Mouse (Mus musculus) testis, adult 2 months (tissue): ENCODE data around the gene Kcnip1. TPM values are rescaled to one million over a fixed set of nuclear protein-coding genes. Genes with fewer than 3 reads are reported as not detected.

ENCODE experiments used
- H3K27ac ChIP-seq: fragments of 200-500 bp; 2 replicates; pipeline ENCODE4 v1.5.1; 2012; ENCODE audit warnings: low read depth, low read length; ENCODE audit not compliant: control insufficient read depth, insufficient read depth
- H3K27me3 ChIP-seq: fragments of 200-500 bp; 2 replicates; pipeline ENCODE4 v1.6.1; 2012; ENCODE audit warnings: mild to moderate bottlenecking, low read length, moderate library complexity; ENCODE audit not compliant: control insufficient read depth, insufficient read depth
- H3K36me3 ChIP-seq: fragments of 200-500 bp; 2 replicates; pipeline ENCODE4 v1.6.1; 2012; ENCODE audit warnings: mild to moderate bottlenecking, low read length; ENCODE audit not compliant: control insufficient read depth, insufficient read depth
- H3K4me1 ChIP-seq: fragments of 200-500 bp; 2 replicates; pipeline ENCODE4 v1.6.1; 2012; ENCODE audit warnings: low read length; ENCODE audit not compliant: control insufficient read depth, insufficient read depth
- H3K4me3 ChIP-seq: fragments of 200-500 bp; 2 replicates; pipeline ENCODE4 v1.5.1; 2012; ENCODE audit warnings: low read depth, mild to moderate bottlenecking, low read length, moderate library complexity, mixed read lengths; ENCODE audit not compliant: control insufficient read depth
- CTCF ChIP-seq: fragments of 200-500 bp; IDR thresholded peaks from 2 replicates; pipeline ENCODE4 v1.5.1; 2012; ENCODE audit warnings: low read depth, mild to moderate bottlenecking, inconsistent platforms, low read length, moderate library complexity; ENCODE audit not compliant: control insufficient read depth, insufficient read depth, insufficient replicate concordance
- POLR2A ChIP-seq: fragments of 200-500 bp; IDR thresholded peaks from 2 replicates; pipeline ENCODE4 v1.6.1; 2012; ENCODE audit warnings: low read depth, mild to moderate bottlenecking, inconsistent platforms, low read length, moderate library complexity; ENCODE audit not compliant: control insufficient read depth
- polyA plus RNA-seq: library from polyadenylated mRNA; depleted of rRNA; stranded (reverse); fragments of >200 nt; gene quantifications from 2 replicates; pipeline ENCODE4 v1.2.3, GENCODE M21; 2012

Kcnip1 gene
- polyA plus RNA-seq, 1 experiment: 1.6 TPM

DNA sequence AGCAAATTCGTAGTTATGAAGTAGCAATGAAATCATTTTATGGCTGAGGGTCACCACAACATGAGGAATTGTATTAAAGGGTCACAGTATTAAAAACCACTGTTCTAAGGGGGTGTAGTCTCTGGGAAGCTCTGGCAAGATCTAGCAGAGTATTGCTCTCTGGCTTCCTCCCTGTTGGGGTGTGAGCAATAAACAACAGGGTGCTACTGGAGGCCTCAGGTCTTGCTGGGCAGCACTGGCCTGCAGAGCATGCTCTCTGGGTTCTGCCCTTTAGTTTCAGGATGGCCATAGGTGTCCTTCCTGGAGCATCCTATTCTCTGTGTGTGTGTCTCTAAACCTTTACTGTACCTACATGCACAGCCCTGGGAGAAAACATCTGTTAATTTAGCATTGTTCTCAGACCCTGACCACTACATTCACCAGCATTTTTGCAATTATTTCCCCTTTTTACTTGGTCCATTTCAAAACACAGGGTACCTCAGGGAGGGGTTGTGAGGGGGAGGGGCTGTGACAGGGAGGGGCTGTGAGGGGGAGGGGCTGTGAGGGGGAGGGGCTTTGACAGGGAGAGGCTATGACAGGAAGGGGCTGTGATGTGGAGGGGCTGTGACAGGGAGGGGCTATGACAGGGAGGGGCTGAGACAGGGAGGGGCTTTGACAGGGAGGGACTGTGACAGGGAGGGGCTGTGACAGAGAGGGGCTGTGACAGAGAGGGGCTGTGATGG lies 291.6 kb downstream of the Kcnip1 start:
- Histone ChIP-seq H3K27ac (no peak overlapping the region), H3K4me1 (0 out of 2 replicates have a peak, but pooled peaks cover 2% of the 10 kb centered on the region), H3K4me3 (no peak overlapping the region), H3K27me3 (no peaks in the 10 kb centered on the region), H3K36me3 (no peaks in the 10 kb centered on the region)
- TF ChIP-seq POLR2A: no peak
- TF ChIP-seq CTCF: no peak

GRCm38 (mm10) chr11:33700725-33701124 lies 292.2 kb downstream of the Kcnip1 start:
- H3K36me3 ChIP-seq: no peaks in the 10 kb centered on the region

GRCm38 (mm10) chr11:33690181-33690580 lies 302.8 kb downstream of the Kcnip1 start:
- TF ChIP-seq CTCF (no peak), POLR2A (no peak)
- H3K4me1 ChIP-seq: no peaks in the 10 kb centered on the region
- no peaks in the 10 kb centered on the region for H3K36me3 ChIP-seq
- H3K4me3 ChIP-seq: no peak overlapping the region
- H3K27me3 ChIP-seq: no peaks in the 10 kb centered on the region
- no peak overlapping the region for H3K27ac ChIP-seq

More at GRCm38 (mm10) chr11:33700725-33701124, 292.2 kb downstream of the Kcnip1 start:
- H3K27ac ChIP-seq: no peak overlapping the region
- no peaks in the 10 kb centered on the region for H3K27me3 ChIP-seq
- 0 out of 2 replicates have a peak, but pooled peaks cover 2% of the 10 kb centered on the region for H3K4me1 ChIP-seq
- H3K4me3 ChIP-seq: no peak overlapping the region
- TF ChIP-seq CTCF: no peak

- Histone ChIP-seq H3K4me1 (no peaks in the 10 kb centered on the region), H3K27ac (no peak overlapping the region), H3K27me3 (no peaks in the 10 kb centered on the region), H3K4me3 (no peak overlapping the region), H3K36me3 (no peaks in the 10 kb centered on the region)
- no peak for TF ChIP-seq POLR2A
Measured at GRCm38 (mm10) chr11:33685904-33686303, 307.0 kb downstream of the Kcnip1 start.

DNA sequence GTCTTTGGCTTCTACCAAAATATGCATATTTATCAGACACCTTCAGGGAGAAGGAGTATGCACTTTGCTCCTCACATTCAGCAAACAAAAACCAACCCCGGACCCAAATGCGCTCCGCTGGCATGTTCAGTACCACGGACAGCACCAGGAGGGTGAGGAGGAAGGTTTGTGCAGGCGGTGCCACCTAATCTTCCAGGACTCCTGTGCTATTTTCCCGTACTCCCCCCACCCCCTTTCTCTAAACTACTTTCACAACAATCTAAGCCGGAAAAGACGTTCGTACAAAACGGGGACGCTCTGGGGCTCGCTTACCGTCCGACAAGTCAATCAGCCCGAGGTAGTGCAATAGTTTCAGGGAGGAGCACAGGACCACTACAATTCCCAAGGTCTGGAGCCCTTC lies 312.8 kb downstream of the Kcnip1 start:
- Histone ChIP-seq H3K27me3 (no peaks in the 10 kb centered on the region), H3K4me1 (no peaks in the 10 kb centered on the region; the same call in 1 of the 2 replicates), H3K27ac (no peak overlapping the region), H3K36me3 (no peaks in the 10 kb centered on the region), H3K4me3 (no peak overlapping the region)
- TF ChIP-seq CTCF (no peak), POLR2A (no peak)

- no peaks in the 10 kb centered on the region for H3K4me1 ChIP-seq
- no peaks in the 10 kb centered on the region for H3K36me3 ChIP-seq
- H3K4me3 ChIP-seq: no peak overlapping the region
- TF ChIP-seq POLR2A: no peak
- TF ChIP-seq CTCF: no peak
- no peak overlapping the region for H3K27ac ChIP-seq
- no peaks in the 10 kb centered on the region for H3K27me3 ChIP-seq
Measured at GRCm38 (mm10) chr11:33670105-33670965, 322.6 kb downstream of the Kcnip1 start.

DNA sequence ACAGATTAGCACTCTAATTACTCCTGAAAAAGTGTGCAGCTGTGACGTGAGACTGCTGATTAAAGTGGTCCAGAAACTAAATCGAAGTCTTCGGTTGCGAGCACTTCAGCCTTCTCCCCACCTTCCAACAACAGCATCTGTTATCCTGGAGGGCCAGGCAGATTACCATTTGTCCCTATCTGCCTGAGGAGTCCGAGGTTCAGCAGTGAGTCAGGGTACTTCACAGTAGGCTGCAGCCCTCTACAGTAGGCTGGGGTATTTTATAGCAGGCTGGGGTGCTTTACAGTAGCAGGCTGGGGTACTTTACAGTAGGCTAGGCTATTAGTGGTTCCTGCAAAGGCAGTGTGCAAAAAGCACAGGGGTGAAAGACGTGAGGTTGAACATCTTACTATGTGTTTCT lies 324.6 kb downstream of the Kcnip1 start:
- no peaks in the 10 kb centered on the region for H3K27me3 ChIP-seq
- TF ChIP-seq POLR2A (no peak), CTCF (no peak)
- H3K27ac ChIP-seq: no peak overlapping the region
- no peak overlapping the region for H3K4me3 ChIP-seq
- no peaks in the 10 kb centered on the region for H3K36me3 ChIP-seq
- H3K4me1 ChIP-seq: no peaks in the 10 kb centered on the region

DNA sequence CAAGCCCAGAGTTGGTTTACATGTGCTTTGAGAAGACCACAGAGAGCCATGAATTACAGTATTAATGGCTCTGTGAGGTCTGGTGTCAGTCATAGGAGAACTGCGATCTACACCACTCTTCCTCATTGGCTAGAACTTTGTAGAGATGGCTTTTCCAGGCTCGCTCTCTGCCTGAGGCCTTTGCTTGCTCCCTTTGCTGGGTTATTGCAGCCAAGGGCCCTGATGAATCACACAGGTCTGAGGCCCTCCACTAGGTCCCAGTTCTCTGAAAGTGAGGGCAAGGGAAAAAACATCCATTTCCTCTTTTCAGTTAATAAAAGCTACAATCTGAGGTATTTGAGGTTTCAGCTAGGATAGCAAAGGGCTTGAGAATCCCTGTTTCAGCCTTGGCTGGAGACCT lies 329.4 kb downstream of the Kcnip1 start:
- no peaks in the 10 kb centered on the region for H3K36me3 ChIP-seq
- TF ChIP-seq CTCF (no peak), POLR2A (no peak)
- no peak overlapping the region for H3K27ac ChIP-seq
- no peaks in the 10 kb centered on the region for H3K27me3 ChIP-seq
- no peaks in the 10 kb centered on the region for H3K4me1 ChIP-seq
- no peak overlapping the region for H3K4me3 ChIP-seq
